Mouse (Mus musculus) kidney, postnatal 0 days (tissue): ENCODE results near the gene Kdm5b. TPM values are rescaled to one million over a fixed set of nuclear protein-coding genes. Genes with fewer than 3 reads are reported as not detected.

Experiments
- ATAC-seq: fragments of 200-750 bp; cut with Nextera tagmentation; replicated peaks from 2 replicates; pipeline ENCODE4 v1.8.0; 2017; ENCODE audit warnings: low read depth, moderate number of reproducible peaks, moderate TSS enrichment, moderate library complexity; ENCODE audit not compliant: low FRiP score
- DNase-seq: peaks from one replicate; pipeline ENCODE4 v3.0.0-alpha.2; 2016; ENCODE audit warnings: low spot score
- H3K27ac ChIP-seq: fragments of 300-500 bp; sonication (generic); 2 replicates; pipeline ENCODE4 v1.5.1; 2014; ENCODE audit warnings: mild to moderate bottlenecking
- H3K27me3 ChIP-seq: fragments of 300-500 bp; sonication (generic); 2 replicates; pipeline ENCODE4 v1.6.1; 2014; ENCODE audit warnings: low read length, mixed read lengths; ENCODE audit not compliant: insufficient read depth
- H3K36me3 ChIP-seq: fragments of 300-500 bp; sonication (generic); 2 replicates; pipeline ENCODE4 v1.6.1; 2014; ENCODE audit warnings: low read length, mixed read lengths; ENCODE audit not compliant: insufficient read depth
- H3K4me1 ChIP-seq: fragments of 300-500 bp; sonication (generic); replicated peaks from 2 replicates; pipeline ENCODE4 v1.6.1; 2014; ENCODE audit warnings: antibody characterized with exemption, low read length, mixed read lengths; ENCODE audit not compliant: insufficient read depth
- H3K4me2 ChIP-seq: fragments of 300-500 bp; sonication (generic); 2 replicates; pipeline ENCODE4 v1.6.1; 2014; ENCODE audit warnings: mild to moderate bottlenecking, low read length, moderate library complexity, mixed read lengths
- H3K4me3 ChIP-seq: fragments of 300-500 bp; sonication (generic); replicated peaks from 2 replicates; pipeline ENCODE4 v1.5.1; 2014; ENCODE audit warnings: low read depth, low read length
- H3K9ac ChIP-seq: fragments of 300-500 bp; sonication (generic); 2 replicates; pipeline ENCODE4 v1.6.1; 2014; ENCODE audit warnings: low read depth, low read length
- H3K9me3 ChIP-seq: fragments of 300-500 bp; sonication (generic); replicated peaks from 2 replicates; pipeline ENCODE4 v1.6.1; 2016; ENCODE audit warnings: low read length, inconsistent platforms, mixed read lengths
- CTCF ChIP-seq: IDR thresholded peaks from 2 replicates; pipeline ENCODE4 v1.5.1; 2016; ENCODE audit warnings: antibody characterized with exemption, low read depth, mild to moderate bottlenecking, moderate library complexity
- WGBS: fragments of 180-500 bp; shearing (Covaris S2); extraction: QIAGEN DNeasy Blood & Tissue Kit; methylation state at CpG from one replicate; pipeline ENCODE4 v1.1.7; 2014; 5-methylcytosine and 5-hydroxymethylcytosine counted together
- polyA plus RNA-seq: library from polyadenylated mRNA; unstranded; fragments of >200 nt; fragmentation: Nextera tagmentation; extraction: Ambion mirVana; gene quantifications from 2 replicates; pipeline ENCODE4 v1.2.1, GENCODE M21; 2015

Kdm5b gene
- polyA plus RNA-seq, 1 experiment from 2014 or later, result 40.2 TPM

GRCm38 (mm10) chr1:134561770-134562143 lies 1.8 kb downstream of the Kdm5b start:
- 8% methylated on average over 7 of the region's 7 CpGs for WGBS
- no peak for TF ChIP-seq CTCF
- H3K27me3 ChIP-seq, result no peaks in the 10 kb centered on the region
- DNase-seq (peak; percentile 23), ATAC-seq (no peak)
- no peak overlapping the region for H3K27ac ChIP-seq
- peak overlapping the region; percentile 97 for H3K9ac ChIP-seq
- peak overlapping the region; percentile 98 for H3K4me3 ChIP-seq
- H3K9me3 ChIP-seq, result no peaks in the 10 kb centered on the region
- no peaks in the 10 kb centered on the region for H3K36me3 ChIP-seq
- H3K4me1 ChIP-seq, result peaks cover 6% of the 10 kb centered on the region; the same call in 1 of the 2 replicates
- H3K4me2 ChIP-seq, result peak overlapping the region; percentile 74

DNA sequence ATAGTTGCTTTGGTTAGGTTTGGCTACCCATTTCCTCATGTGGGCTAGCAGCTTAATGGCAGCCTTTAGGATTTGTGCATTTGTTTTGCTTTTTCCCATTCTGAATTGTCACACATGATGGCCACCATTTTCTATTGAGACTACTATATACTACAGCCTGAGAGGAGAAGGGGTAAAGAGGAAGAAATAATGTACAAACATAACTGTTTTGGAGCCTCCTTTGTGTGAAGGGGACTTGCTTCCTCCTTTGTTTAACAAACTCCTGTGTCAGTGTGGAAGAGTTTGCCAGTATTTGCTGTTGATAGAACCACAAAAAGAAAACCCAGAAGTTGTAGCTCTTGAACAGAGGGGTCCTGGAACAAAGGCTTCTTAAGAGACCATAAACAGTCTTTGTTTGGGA lies 2.5 kb downstream of the Kdm5b start:
- no peak for TF ChIP-seq CTCF
- H3K4me3 ChIP-seq, result peak overlapping the region; percentile 98; the same call in 1 of the 2 replicates
- H3K9ac ChIP-seq, result no peak overlapping the region; the same call in 1 of the 2 replicates
- no peaks in the 10 kb centered on the region for H3K27me3 ChIP-seq
- H3K27ac ChIP-seq, result no peak overlapping the region
- DNase-seq (no peak), ATAC-seq (no peak)
- peaks cover 6% of the 10 kb centered on the region; the same call in 1 of the 2 replicates for H3K4me1 ChIP-seq
- peak overlapping the region; percentile 74 for H3K4me2 ChIP-seq
- H3K36me3 ChIP-seq, result no peaks in the 10 kb centered on the region
- H3K9me3 ChIP-seq, result no peaks in the 10 kb centered on the region

GRCm38 (mm10) chr1:134563726-134564125 lies 3.8 kb downstream of the Kdm5b start:
- H3K4me2 ChIP-seq, result no peak overlapping the region
- 89% methylated on average over 3 of the region's 3 CpGs for WGBS
- H3K4me1 ChIP-seq, result peaks cover 6% of the 10 kb centered on the region; the same call in 1 of the 2 replicates
- TF ChIP-seq CTCF, result no peak
- H3K9ac ChIP-seq, result no peak overlapping the region
- H3K9me3 ChIP-seq, result no peaks in the 10 kb centered on the region
- no peaks in the 10 kb centered on the region for H3K27me3 ChIP-seq
- H3K36me3 ChIP-seq, result no peaks in the 10 kb centered on the region
- no peak overlapping the region for H3K27ac ChIP-seq
- H3K4me3 ChIP-seq, result no peak overlapping the region
- no peak for ATAC-seq
- no peak for DNase-seq

- peaks cover under 1% of the 10 kb centered on the region; the same call in 1 of the 2 replicates for H3K4me1 ChIP-seq
- no peak for TF ChIP-seq CTCF
- H3K4me2 ChIP-seq, result no peak overlapping the region
- no peaks in the 10 kb centered on the region for H3K27me3 ChIP-seq
- no peak overlapping the region for H3K4me3 ChIP-seq
- no peak overlapping the region for H3K27ac ChIP-seq
- DNase-seq, result no peak
- H3K9me3 ChIP-seq, result no peaks in the 10 kb centered on the region
- H3K36me3 ChIP-seq, result no peaks in the 10 kb centered on the region
- 26% methylated on average over 1 of the region's 1 CpGs for WGBS
- no peak for ATAC-seq
- H3K9ac ChIP-seq, result no peak overlapping the region
Measured at GRCm38 (mm10) chr1:134567511-134567910, 7.5 kb downstream of the Kdm5b start.

GRCm38 (mm10) chr1:134570171-134570570 lies 10.2 kb downstream of the Kdm5b start:
- H3K36me3 ChIP-seq, result no peaks in the 10 kb centered on the region
- 87% methylated on average over 9 of the region's 9 CpGs for WGBS
- no peak for TF ChIP-seq CTCF
- ATAC-seq (no peak), DNase-seq (no peak)
- no peak overlapping the region for H3K27ac ChIP-seq
- H3K4me2 ChIP-seq, result no peak overlapping the region
- H3K9me3 ChIP-seq, result no peaks in the 10 kb centered on the region
- no peaks in the 10 kb centered on the region for H3K4me1 ChIP-seq
- H3K4me3 ChIP-seq, result no peak overlapping the region
- H3K9ac ChIP-seq, result no peak overlapping the region
- H3K27me3 ChIP-seq, result no peaks in the 10 kb centered on the region

DNA sequence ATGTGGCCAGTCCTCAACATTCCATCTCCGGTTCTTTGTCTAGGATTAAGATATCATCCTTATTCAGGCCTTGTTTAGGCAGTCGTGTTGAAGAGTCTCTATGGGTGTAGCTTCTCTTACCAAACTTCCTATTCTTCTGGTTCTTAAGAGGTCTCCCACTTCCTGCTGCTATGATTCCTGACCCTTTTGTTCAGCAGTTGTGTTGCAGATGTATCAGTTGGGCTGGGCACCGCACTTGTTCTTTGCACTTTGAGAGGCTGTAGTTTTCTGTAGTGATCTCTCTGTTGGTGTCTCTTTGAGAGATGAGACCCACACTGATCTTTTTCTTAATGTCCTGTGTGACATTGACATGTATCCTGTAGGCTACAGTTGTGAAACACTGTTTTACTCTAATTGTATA lies 10.7 kb downstream of the Kdm5b start:
- no peaks in the 10 kb centered on the region for H3K27me3 ChIP-seq
- DNase-seq, result no peak
- H3K4me1 ChIP-seq, result no peaks in the 10 kb centered on the region
- no peak overlapping the region for H3K9ac ChIP-seq
- no peaks in the 10 kb centered on the region for H3K36me3 ChIP-seq
- H3K9me3 ChIP-seq, result no peaks in the 10 kb centered on the region
- WGBS, result 71% methylated on average over 3 of the region's 3 CpGs
- H3K4me2 ChIP-seq, result no peak overlapping the region
- no peak for ATAC-seq
- no peak overlapping the region for H3K27ac ChIP-seq
- TF ChIP-seq CTCF, result no peak
- no peak overlapping the region for H3K4me3 ChIP-seq

GRCm38 (mm10) chr1:134573300-134573931 lies 13.4 kb downstream of the Kdm5b start:
- no peaks in the 10 kb centered on the region for H3K27me3 ChIP-seq
- H3K27ac ChIP-seq, result no peak overlapping the region
- no peak overlapping the region for H3K4me3 ChIP-seq
- DNase-seq (no peak), ATAC-seq (no peak)
- H3K4me1 ChIP-seq, result no peaks in the 10 kb centered on the region
- no peaks in the 10 kb centered on the region for H3K36me3 ChIP-seq
- no peaks in the 10 kb centered on the region for H3K9me3 ChIP-seq
- TF ChIP-seq CTCF, result no peak
- 83% methylated on average over 1 of the region's 1 CpGs for WGBS
- H3K4me2 ChIP-seq, result no peak overlapping the region
- no peak overlapping the region for H3K9ac ChIP-seq
